Mouse (Mus musculus): ENCODE data around the gene Wasf3. TPM values are rescaled to one million over a fixed set of nuclear protein-coding genes. Genes with fewer than 3 reads are reported as not detected.

Gene Wasf3
- polyA plus RNA-seq, 1 experiment from 2014 or later: 1.9 TPM

DNA sequence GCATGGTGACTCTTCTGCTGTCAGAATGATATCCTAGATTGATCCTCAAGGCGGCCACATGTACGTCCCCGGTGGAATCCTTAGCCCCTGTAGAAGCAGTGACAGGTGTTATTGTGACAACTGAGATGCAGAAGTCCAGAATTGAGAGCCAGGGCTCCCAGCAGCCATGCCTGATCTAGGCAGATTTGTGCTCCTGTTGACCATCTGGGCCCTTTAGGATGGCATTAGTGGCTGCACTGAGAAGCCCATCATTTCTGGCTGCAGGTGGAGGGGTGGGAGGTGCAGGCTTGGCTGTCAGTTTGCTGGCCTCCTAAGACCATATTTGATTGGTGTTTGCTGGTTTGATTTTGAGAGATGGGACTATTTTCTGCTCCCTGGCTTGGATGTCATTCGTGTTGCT, 40.9 kb downstream of the Wasf3 start:
- H3K4me1 ChIP-seq (ENCODE audit: control insufficient read depth, insufficient read depth, low read length): no peaks in the 10 kb centered on the region
- no peak for ATAC-seq (ENCODE audit: insufficient read depth, low FRiP score)
- H3K27me3 ChIP-seq (ENCODE audit: control insufficient read depth, insufficient read depth, low read length): no peaks in the 10 kb centered on the region
- no peaks in the 10 kb centered on the region for H3K9me3 ChIP-seq (replicated peaks; ENCODE audit: control insufficient read depth, low read length)
- WGBS: 92% methylated on average over 4 of the region's 4 CpGs
- H3K4me2 ChIP-seq (ENCODE audit: low read depth, low read length): no peak overlapping the region
- no peak overlapping the region for H3K27ac ChIP-seq (ENCODE audit: low read length)
- H3K9ac ChIP-seq (ENCODE audit: low read length): no peak overlapping the region
- no peaks in the 10 kb centered on the region for H3K36me3 ChIP-seq (ENCODE audit: control insufficient read depth, insufficient read depth, low read length)
- H3K4me3 ChIP-seq (replicated peaks; ENCODE audit: low read length): no peak overlapping the region

DNA sequence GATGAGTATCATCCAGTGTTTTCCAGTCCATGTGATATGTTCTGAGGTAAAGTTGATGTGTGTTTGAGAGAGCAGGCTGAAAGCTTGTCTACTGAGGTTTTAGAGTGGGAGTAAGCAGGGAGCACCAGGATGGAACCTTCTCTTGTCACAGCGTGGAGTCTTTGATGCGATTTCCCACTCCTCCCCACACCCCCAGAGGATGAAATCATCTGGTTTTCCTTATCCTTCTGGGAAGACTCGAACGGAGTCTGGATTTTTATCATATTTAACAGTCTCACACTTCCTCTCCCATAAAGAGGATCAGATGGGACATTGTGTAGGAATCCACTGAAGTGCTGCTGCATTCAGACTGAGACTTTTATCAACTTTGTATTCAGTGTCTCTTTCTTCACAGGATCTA, 43.3 kb downstream of the Wasf3 start:
- no peaks in the 10 kb centered on the region for H3K4me1 ChIP-seq (ENCODE audit: control insufficient read depth, insufficient read depth, low read length)
- no peaks in the 10 kb centered on the region for H3K36me3 ChIP-seq (ENCODE audit: control insufficient read depth, insufficient read depth, low read length)
- no peak overlapping the region for H3K4me3 ChIP-seq (replicated peaks; ENCODE audit: low read length)
- no peak for ATAC-seq (ENCODE audit: insufficient read depth, low FRiP score)
- no peak overlapping the region for H3K4me2 ChIP-seq (ENCODE audit: low read depth, low read length)
- no peak overlapping the region for H3K27ac ChIP-seq (ENCODE audit: low read length)
- no peaks in the 10 kb centered on the region for H3K27me3 ChIP-seq (ENCODE audit: control insufficient read depth, insufficient read depth, low read length)
- H3K9me3 ChIP-seq (replicated peaks; ENCODE audit: control insufficient read depth, low read length): no peaks in the 10 kb centered on the region
- H3K9ac ChIP-seq (ENCODE audit: low read length): no peak overlapping the region
- 69% methylated on average over 4 of the region's 4 CpGs for WGBS

DNA sequence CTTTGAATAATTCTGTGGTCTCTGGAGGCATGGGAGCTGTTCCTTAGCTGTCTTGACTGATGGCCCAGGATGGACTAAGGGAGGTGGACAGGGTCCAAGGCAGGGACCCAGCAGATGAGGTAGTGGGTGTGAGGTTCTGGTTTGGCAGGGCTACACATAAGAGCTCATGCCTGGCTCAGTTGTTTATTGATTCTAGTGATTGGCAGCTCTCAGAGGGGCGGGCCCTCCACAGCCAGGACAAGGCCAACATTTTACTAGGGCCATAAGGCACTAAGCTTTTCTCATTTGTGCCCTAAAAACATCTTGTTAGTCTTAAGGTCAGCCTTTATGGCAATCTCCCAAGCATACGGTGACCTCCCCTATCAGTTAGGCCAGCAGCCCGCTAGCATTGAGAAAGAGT, 47.0 kb downstream of the Wasf3 start:
- Histone ChIP-seq H3K4me1 (ENCODE audit: control insufficient read depth, insufficient read depth, low read length) (no peaks in the 10 kb centered on the region), H3K27ac (ENCODE audit: low read length) (no peak overlapping the region), H3K4me2 (ENCODE audit: low read depth, low read length) (no peak overlapping the region), H3K9ac (ENCODE audit: low read length) (no peak overlapping the region), H3K4me3 (replicated peaks; ENCODE audit: low read length) (no peak overlapping the region), H3K27me3 (ENCODE audit: control insufficient read depth, insufficient read depth, low read length) (no peaks in the 10 kb centered on the region), H3K36me3 (ENCODE audit: control insufficient read depth, insufficient read depth, low read length) (no peaks in the 10 kb centered on the region), H3K9me3 (replicated peaks; ENCODE audit: control insufficient read depth, low read length) (no peaks in the 10 kb centered on the region)
- no peak for ATAC-seq (ENCODE audit: insufficient read depth, low FRiP score)
- WGBS: 71% methylated on average over 3 of the region's 3 CpGs

DNA sequence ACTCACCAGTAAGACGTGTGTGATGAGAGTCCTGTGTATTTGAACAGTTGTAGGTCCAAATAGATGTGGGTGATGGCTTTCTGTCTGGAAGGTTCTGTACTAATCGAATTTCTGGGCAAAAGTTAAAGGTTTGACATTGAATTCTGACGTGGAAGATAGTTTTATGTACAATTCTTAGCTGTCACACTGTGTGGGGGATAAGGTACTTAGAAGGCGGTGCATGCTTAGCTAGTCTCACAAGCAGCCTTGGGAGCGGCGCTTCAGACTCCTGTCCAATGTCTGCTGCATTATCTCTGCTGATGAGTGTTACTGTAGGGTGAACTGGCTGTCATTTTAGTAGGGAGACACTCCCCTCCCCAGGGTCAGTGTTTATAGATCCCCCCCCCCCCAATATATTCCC, 47.7 kb downstream of the Wasf3 start:
- 79% methylated on average over 6 of the region's 6 CpGs for WGBS

DNA sequence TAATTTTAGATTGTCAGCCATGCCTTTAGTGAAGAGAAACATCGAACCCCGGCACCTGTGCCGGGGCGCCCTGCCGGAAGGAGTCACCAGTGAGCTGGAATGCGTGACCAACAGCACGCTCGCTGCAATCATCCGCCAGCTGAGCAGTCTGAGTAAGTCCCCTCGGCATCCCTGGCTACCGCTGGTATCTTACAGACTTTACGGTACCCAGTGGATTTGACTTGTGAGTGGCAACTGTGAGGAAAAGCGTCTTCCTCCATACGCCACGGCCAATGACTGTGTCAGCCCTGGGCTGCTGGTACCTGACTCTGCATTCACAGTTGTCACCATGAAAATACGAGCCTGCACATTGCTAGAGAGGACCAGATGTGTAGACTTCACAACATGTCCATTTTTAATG, 50.5 kb downstream of the Wasf3 start:
- H3K4me1 ChIP-seq (ENCODE audit: control insufficient read depth, insufficient read depth, low read length): no peaks in the 10 kb centered on the region
- H3K4me3 ChIP-seq (replicated peaks; ENCODE audit: low read length): no peak overlapping the region
- H3K36me3 ChIP-seq (ENCODE audit: control insufficient read depth, insufficient read depth, low read length): no peaks in the 10 kb centered on the region
- no peak overlapping the region for H3K27ac ChIP-seq (ENCODE audit: low read length)
- H3K9ac ChIP-seq (ENCODE audit: low read length): no peak overlapping the region
- ATAC-seq (ENCODE audit: insufficient read depth, low FRiP score): no peak
- 93% methylated on average over 16 of the region's 16 CpGs for WGBS
- no peaks in the 10 kb centered on the region for H3K27me3 ChIP-seq (ENCODE audit: control insufficient read depth, insufficient read depth, low read length)
- no peak overlapping the region for H3K4me2 ChIP-seq (ENCODE audit: low read depth, low read length)
- H3K9me3 ChIP-seq (replicated peaks; ENCODE audit: control insufficient read depth, low read length): no peaks in the 10 kb centered on the region

More for the DNA sequence above, 47.7 kb downstream of the Wasf3 start:
- Histone ChIP-seq H3K9me3 (replicated peaks; ENCODE audit: control insufficient read depth, low read length) (no peaks in the 10 kb centered on the region), H3K4me1 (ENCODE audit: control insufficient read depth, insufficient read depth, low read length) (no peaks in the 10 kb centered on the region), H3K4me3 (replicated peaks; ENCODE audit: low read length) (no peak overlapping the region), H3K27me3 (ENCODE audit: control insufficient read depth, insufficient read depth, low read length) (no peaks in the 10 kb centered on the region), H3K27ac (ENCODE audit: low read length) (no peak overlapping the region), H3K36me3 (ENCODE audit: control insufficient read depth, insufficient read depth, low read length) (no peaks in the 10 kb centered on the region), H3K9ac (ENCODE audit: low read length) (no peak overlapping the region), H3K4me2 (ENCODE audit: low read depth, low read length) (no peak overlapping the region)
- ATAC-seq (ENCODE audit: insufficient read depth, low FRiP score): no peak

DNA sequence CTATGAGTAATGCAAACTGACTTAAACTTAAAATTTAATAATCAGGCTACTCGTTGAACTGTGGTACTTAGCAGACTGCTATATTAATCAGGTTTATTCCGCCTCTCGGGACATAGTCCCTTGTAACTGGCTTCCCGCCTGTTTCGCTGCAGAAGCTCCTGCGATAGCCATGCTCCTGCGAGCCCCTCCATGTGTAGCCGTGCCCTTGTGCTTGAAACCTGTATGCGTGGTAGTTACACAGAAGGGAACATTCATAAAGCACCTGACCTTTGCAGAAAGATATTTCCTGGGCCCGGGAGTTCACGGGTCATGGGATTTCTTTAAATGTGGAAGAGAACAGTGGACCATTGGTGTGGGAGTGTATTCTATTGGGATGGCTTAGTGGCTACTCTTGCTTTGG, 52.0 kb downstream of the Wasf3 start:
- H3K27me3 ChIP-seq (ENCODE audit: control insufficient read depth, insufficient read depth, low read length): no peaks in the 10 kb centered on the region
- no peaks in the 10 kb centered on the region for H3K4me1 ChIP-seq (ENCODE audit: control insufficient read depth, insufficient read depth, low read length)
- H3K9me3 ChIP-seq (replicated peaks; ENCODE audit: control insufficient read depth, low read length): no peaks in the 10 kb centered on the region
- no peak overlapping the region for H3K4me3 ChIP-seq (replicated peaks; ENCODE audit: low read length)
- WGBS: 95% methylated on average over 11 of the region's 11 CpGs
- H3K36me3 ChIP-seq (ENCODE audit: control insufficient read depth, insufficient read depth, low read length): no peaks in the 10 kb centered on the region
- no peak overlapping the region for H3K27ac ChIP-seq (ENCODE audit: low read length)
- H3K9ac ChIP-seq (ENCODE audit: low read length): no peak overlapping the region
- no peak overlapping the region for H3K4me2 ChIP-seq (ENCODE audit: low read depth, low read length)
- no peak for ATAC-seq (ENCODE audit: insufficient read depth, low FRiP score)

DNA sequence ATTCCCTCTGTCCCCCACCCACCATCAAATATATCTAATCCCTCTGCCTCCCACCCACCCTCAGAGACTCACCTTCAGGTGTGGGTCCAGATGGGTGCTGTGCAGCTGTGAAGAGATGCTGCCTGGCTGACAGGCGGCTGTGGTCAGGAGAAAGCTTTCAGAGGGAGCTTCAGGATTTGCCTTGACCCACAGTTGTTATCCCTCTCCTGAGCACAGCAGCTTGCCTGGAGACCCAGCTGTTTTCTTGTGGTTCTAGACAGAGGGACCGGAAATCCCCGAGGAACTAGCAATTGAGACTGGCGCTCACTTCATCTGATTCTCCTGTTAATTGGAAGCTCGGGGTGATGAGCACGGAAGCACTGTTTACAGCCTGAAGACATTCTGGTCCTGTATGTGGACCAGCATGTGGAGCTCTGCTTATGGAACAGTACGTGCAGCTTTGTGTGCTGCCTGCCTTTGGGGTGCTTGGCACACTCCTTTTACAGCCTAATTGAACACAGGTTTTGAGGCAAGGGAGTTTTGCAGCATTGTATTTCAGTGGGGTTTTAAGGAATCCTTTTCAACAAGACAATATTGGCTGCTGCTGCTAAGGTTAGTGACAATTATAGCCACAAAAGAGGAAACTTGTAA, 54.5 kb downstream of the Wasf3 start:
- Histone ChIP-seq H3K4me3 (replicated peaks; ENCODE audit: low read length) (no peak overlapping the region), H3K9ac (ENCODE audit: low read length) (no peak overlapping the region), H3K27ac (ENCODE audit: low read length) (no peak overlapping the region), H3K9me3 (replicated peaks; ENCODE audit: control insufficient read depth, low read length) (no peaks in the 10 kb centered on the region), H3K36me3 (ENCODE audit: control insufficient read depth, insufficient read depth, low read length) (no peaks in the 10 kb centered on the region), H3K4me2 (ENCODE audit: low read depth, low read length) (no peak overlapping the region), H3K27me3 (ENCODE audit: control insufficient read depth, insufficient read depth, low read length) (no peaks in the 10 kb centered on the region), H3K4me1 (ENCODE audit: control insufficient read depth, insufficient read depth, low read length) (no peaks in the 10 kb centered on the region)
- WGBS: 91% methylated on average over 7 of the region's 7 CpGs
- no peak for ATAC-seq (ENCODE audit: insufficient read depth, low FRiP score)

DNA sequence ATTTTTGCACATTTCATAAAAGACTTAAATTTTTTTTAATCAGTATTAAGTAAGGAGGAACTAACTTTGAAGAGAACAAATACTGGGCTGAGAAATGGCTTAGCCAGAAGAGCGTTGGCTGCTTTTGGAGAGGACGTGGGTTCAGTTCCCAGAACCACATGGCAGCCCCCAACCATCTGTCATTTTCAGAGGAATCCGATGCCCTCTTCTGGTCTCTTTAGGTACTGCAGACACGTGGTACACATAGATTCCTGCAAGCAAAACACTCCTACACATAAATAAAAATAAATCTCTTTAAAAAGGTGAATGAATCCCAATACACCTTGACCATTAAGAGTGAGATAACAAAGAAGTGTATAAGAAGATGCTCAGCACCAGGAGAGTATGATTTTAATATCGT, 55.5 kb downstream of the Wasf3 start:
- ATAC-seq (ENCODE audit: insufficient read depth, low FRiP score): no peak
- no peaks in the 10 kb centered on the region for H3K9me3 ChIP-seq (replicated peaks; ENCODE audit: control insufficient read depth, low read length)
- no peak overlapping the region for H3K9ac ChIP-seq (ENCODE audit: low read length)
- H3K36me3 ChIP-seq (ENCODE audit: control insufficient read depth, insufficient read depth, low read length): no peaks in the 10 kb centered on the region
- H3K27ac ChIP-seq (ENCODE audit: low read length): no peak overlapping the region
- H3K4me3 ChIP-seq (replicated peaks; ENCODE audit: low read length): no peak overlapping the region
- 90% methylated on average over 5 of the region's 5 CpGs for WGBS
- no peaks in the 10 kb centered on the region for H3K27me3 ChIP-seq (ENCODE audit: control insufficient read depth, insufficient read depth, low read length)
- no peak overlapping the region for H3K4me2 ChIP-seq (ENCODE audit: low read depth, low read length)
- H3K4me1 ChIP-seq (ENCODE audit: control insufficient read depth, insufficient read depth, low read length): no peaks in the 10 kb centered on the region

DNA sequence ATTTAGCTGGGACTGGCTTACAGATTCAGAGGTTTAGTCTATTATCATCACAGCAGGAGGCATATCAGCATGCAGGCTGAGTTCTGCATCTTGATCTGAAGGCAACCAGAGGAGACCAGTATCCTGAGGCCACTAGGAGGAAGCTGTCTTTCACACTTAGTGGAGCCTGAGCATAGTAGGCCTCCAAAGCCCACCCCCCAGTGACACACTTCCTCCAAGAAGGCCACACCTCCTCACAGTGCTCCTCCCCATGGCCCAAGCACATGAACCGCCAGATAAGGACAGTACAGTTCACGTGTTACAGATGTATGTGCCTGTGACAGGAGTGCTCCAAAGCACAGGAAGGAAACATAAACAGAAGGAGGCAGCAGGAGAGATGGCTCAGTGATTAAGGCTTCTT, 58.0 kb downstream of the Wasf3 start:
- Histone ChIP-seq H3K4me2 (ENCODE audit: low read depth, low read length) (no peak overlapping the region), H3K4me3 (replicated peaks; ENCODE audit: low read length) (no peak overlapping the region), H3K27me3 (ENCODE audit: control insufficient read depth, insufficient read depth, low read length) (no peaks in the 10 kb centered on the region), H3K27ac (ENCODE audit: low read length) (no peak overlapping the region), H3K4me1 (ENCODE audit: control insufficient read depth, insufficient read depth, low read length) (no peaks in the 10 kb centered on the region), H3K36me3 (ENCODE audit: control insufficient read depth, insufficient read depth, low read length) (no peaks in the 10 kb centered on the region), H3K9ac (ENCODE audit: low read length) (no peak overlapping the region), H3K9me3 (replicated peaks; ENCODE audit: control insufficient read depth, low read length) (no peaks in the 10 kb centered on the region)
- 47% methylated on average over 2 of the region's 2 CpGs for WGBS
- ATAC-seq (ENCODE audit: insufficient read depth, low FRiP score): no peak

DNA sequence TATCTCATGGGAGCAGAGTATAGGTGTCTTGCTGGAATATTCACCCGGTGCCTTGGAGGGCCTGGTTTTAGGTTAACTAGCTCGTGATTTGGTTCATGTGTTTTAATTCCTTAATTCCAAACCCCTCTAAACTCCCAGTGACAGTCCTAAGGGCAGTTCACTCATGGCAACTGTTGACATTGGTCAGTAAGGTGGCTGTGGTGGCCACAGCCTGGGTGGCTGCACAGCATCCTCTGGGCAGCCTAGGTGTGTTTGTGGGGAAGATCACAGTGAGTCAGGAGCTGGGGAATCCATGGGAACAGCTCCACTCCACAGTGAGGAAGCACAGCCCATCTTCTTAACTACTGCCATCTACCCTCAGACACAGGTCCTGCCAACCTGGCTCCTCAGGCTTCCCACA, 61.8 kb downstream of the Wasf3 start:
- no peak overlapping the region for H3K27ac ChIP-seq (ENCODE audit: low read length)
- no peaks in the 10 kb centered on the region for H3K9me3 ChIP-seq (replicated peaks; ENCODE audit: control insufficient read depth, low read length)
- ATAC-seq (ENCODE audit: insufficient read depth, low FRiP score): no peak
- no peak overlapping the region for H3K4me2 ChIP-seq (ENCODE audit: low read depth, low read length)
- H3K9ac ChIP-seq (ENCODE audit: low read length): no peak overlapping the region
- no peak overlapping the region for H3K4me3 ChIP-seq (replicated peaks; ENCODE audit: low read length)
- H3K27me3 ChIP-seq (ENCODE audit: control insufficient read depth, insufficient read depth, low read length): no peaks in the 10 kb centered on the region
- WGBS: 86% methylated on average over 2 of the region's 2 CpGs
- no peaks in the 10 kb centered on the region for H3K36me3 ChIP-seq (ENCODE audit: control insufficient read depth, insufficient read depth, low read length)
- no peaks in the 10 kb centered on the region for H3K4me1 ChIP-seq (ENCODE audit: control insufficient read depth, insufficient read depth, low read length)
